Mouse (Mus musculus) left cerebral cortex, postnatal 10 days (tissue): ENCODE measurements around the gene Cpn2. TPM values are rescaled to one million over a fixed set of nuclear protein-coding genes. Genes with fewer than 3 reads are reported as not detected.

Experiments
- DNase-seq, 2 experiments: peaks; one replicate each; pipeline ENCODE4 v3.0.0; 2021 to 2022; ENCODE audit warnings: low spot score in 2 of 2, mixed read lengths in 1 of 2; ENCODE audit errors: extremely low spot score in 1 of 2
- intact Hi-C: fragments of 180-260 bp; cut with DNase I; formaldehyde crosslinking; loops from one replicate; pipeline ENCODE4 v1.15.1; 2025
- total RNA-seq, 2 experiments: library from RNA; stranded (reverse); gene quantifications; 2 replicates each; pipeline ENCODE4 v1.2.3; 2021

Cpn2 gene
- total RNA-seq, 2 experiments from 2014 or later: not detected

DNA sequence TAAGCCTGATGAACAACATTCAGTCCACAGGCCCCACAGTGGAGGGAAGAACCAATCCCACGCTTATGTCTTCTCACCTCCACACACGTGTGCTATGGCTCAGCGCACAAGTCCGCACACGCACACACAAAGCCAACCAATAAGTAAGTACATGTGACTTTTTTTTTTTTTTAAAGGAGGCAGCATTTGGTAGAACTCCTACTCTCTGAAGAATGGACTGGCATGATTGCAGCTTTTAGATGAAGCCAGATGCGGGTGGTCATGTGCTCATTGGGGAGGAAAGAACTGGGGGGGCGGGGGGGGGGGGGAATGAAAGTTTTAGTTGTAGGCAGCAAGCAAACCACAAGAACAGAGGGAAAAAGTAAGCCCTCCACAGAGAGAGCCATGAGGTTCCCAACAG is 59.3 kb downstream of the Cpn2 start:
- DNase-seq: no peak
- intact Hi-C loops: no loop called here

- intact Hi-C loops: no loop called here
- no peak for DNase-seq
These were observed 60.0 kb downstream of the Cpn2 start for GRCm38 (mm10) chr16:30207111-30207828.

Other genes with a start within 250 kb of the Cpn2 start
- 10 to 100 TPM; 16.5 to 18.3 TPM for gene Hes1, start 203.1 kb downstream of the Cpn2 start, total RNA-seq
- gene Lrrc15, start 15.8 kb upstream of the Cpn2 start, total RNA-seq: not detected
- gene Gp5, start 43.3 kb upstream of the Cpn2 start, total RNA-seq: 1 to 10 TPM in 1 of 2 experiments, under 1 TPM in 1; 0.77 to 1.4 TPM
- 10 to 100 TPM; 62.6 to 77.3 TPM for gene Atp13a3, start 138.5 kb upstream of the Cpn2 start, total RNA-seq